Comparison of ENCODE assay signal across 10 mouse cellular contexts in genomic region chr11:68956107-68956506, GRCm38 (mm10). TPM values are rescaled to one million over a fixed set of nuclear protein-coding genes. Genes with fewer than 3 reads are reported as not detected.
DNase-seq lines count a peak whose midpoint lies in the region; ATAC-seq and TF ChIP-seq lines count a peak whose summit lies in the region.
"Had no signal": no experiment of that assay in that cellular context is flagged by ENCODE, and none has a peak within 500 bp of the region (broad histone marks: within the 10 kb centered on the region; RNA-seq: fewer than 3 reads in every experiment).

No protein-coding gene starts in this region.

- peaks cover 67% of the 10 kb centered on the region for H3K27me3 ChIP-seq in forebrain, embryonic 10.5 days (ENCODE audit: poor library complexity, severe bottlenecking)
- peaks cover 23% of the 10 kb centered on the region for H3K27me3 ChIP-seq in forebrain, embryonic 11.5 days (ENCODE audit: control insufficient read depth, insufficient read depth, low read length)
- H3K27me3 ChIP-seq in heart, embryonic 13.5 days (replicated peaks), result peaks cover 56% of the 10 kb centered on the region
- no peaks in the 10 kb centered on the region for H3K27me3 ChIP-seq in kidney, adult 2 months (replicated peaks; ENCODE audit: control insufficient read depth, insufficient read depth, low read length)

- no peak for TF ChIP-seq CTCF in kidney, adult 2 months (conservative IDR thresholded peaks at IDR 0.05; ENCODE audit: insufficient read depth, insufficient read length, low read depth, low read length)

- no peak for DNase-seq in forebrain, embryonic 10.5 days (ENCODE audit: extremely low spot score, low spot score)
- no peak for DNase-seq in forebrain, embryonic 11.5 days (ENCODE audit: low spot score)
- DNase-seq in kidney, adult 2 months, result peak; percentile 79
- DNase-seq in lung, postnatal 10 days, result peak; percentile 65
- no peak for DNase-seq in embryo, embryonic 9.5 days (ENCODE audit: extremely low spot score)
- no peak for DNase-seq in left cerebral cortex, postnatal 36 days (ENCODE audit: low spot score in 2 of 2)
- DNase-seq in ovary, adult 18-20 months (ENCODE audit: low spot score), result no peak
- DNase-seq: adrenal gland, postnatal 10 days had no signal

- H3K9me3 ChIP-seq in forebrain, embryonic 10.5 days, result no peaks in the 10 kb centered on the region
- no peaks in the 10 kb centered on the region for H3K9me3 ChIP-seq in forebrain, embryonic 11.5 days (ENCODE audit: control insufficient read depth, low read length)
- H3K9me3 ChIP-seq in heart, embryonic 13.5 days, result no peaks in the 10 kb centered on the region

- intact Hi-C loops in left cerebral cortex, postnatal 36 days (cut with DNase I), result no loop called here

- TF ChIP-seq POLR2A in kidney, adult 2 months (IDR thresholded peaks at IDR 0.05; ENCODE audit: low read depth, low read length), result no peak

- H3K4me3 ChIP-seq in forebrain, embryonic 10.5 days, result peak overlapping the region; percentile 57
- H3K4me3 ChIP-seq in forebrain, embryonic 11.5 days (ENCODE audit: low read depth, low read length), result no peak overlapping the region
- peak overlapping the region; percentile 45 for H3K4me3 ChIP-seq in heart, embryonic 13.5 days
- peak overlapping the region; percentile 76 for H3K4me3 ChIP-seq in kidney, adult 2 months (ENCODE audit: insufficient read depth, low read depth, low read length)

- peaks cover 39% of the 10 kb centered on the region for H3K4me1 ChIP-seq in forebrain, embryonic 10.5 days
- peaks cover 5% of the 10 kb centered on the region; the same call in 1 of the 2 replicates for H3K4me1 ChIP-seq in forebrain, embryonic 11.5 days (replicated peaks; ENCODE audit: control insufficient read depth, insufficient read depth, low read length)
- H3K4me1 ChIP-seq in heart, embryonic 13.5 days, result peaks cover 27% of the 10 kb centered on the region
- no peaks in the 10 kb centered on the region for H3K4me1 ChIP-seq in kidney, adult 2 months (ENCODE audit: control insufficient read depth, insufficient read depth, low read length)

- WGBS in forebrain, embryonic 10.5 days, result 43% methylated on average over 3 of the region's 3 CpGs
- WGBS in forebrain, embryonic 11.5 days, result 51% methylated on average over 3 of the region's 3 CpGs
- WGBS in heart, embryonic 13.5 days, result 5% methylated on average over 3 of the region's 3 CpGs
- WGBS in kidney, adult 2 months, result 35% methylated on average over 3 of the region's 3 CpGs

- 0 out of 2 replicates have a peak overlapping the region, but pooled peaks have one; percentile 40 for H3K27ac ChIP-seq in forebrain, embryonic 10.5 days
- no peak overlapping the region for H3K27ac ChIP-seq in forebrain, embryonic 11.5 days (ENCODE audit: low read depth, low read length)
- H3K27ac ChIP-seq in heart, embryonic 13.5 days (replicated peaks), result peak overlapping the region; percentile 77
- peak overlapping the region; percentile 71 for H3K27ac ChIP-seq in kidney, adult 2 months (ENCODE audit: insufficient read depth, low read depth, low read length)

- H3K9ac ChIP-seq in forebrain, embryonic 11.5 days (ENCODE audit: low read length), result no peak overlapping the region
- H3K9ac ChIP-seq in heart, embryonic 13.5 days, result peak overlapping the region; percentile 71

- H3K4me2 ChIP-seq in forebrain, embryonic 11.5 days (ENCODE audit: low read depth, low read length, severe bottlenecking), result no peak overlapping the region
- H3K4me2 ChIP-seq in heart, embryonic 13.5 days, result peak overlapping the region; percentile 76

- ATAC-seq in forebrain, embryonic 11.5 days (replicated peaks; ENCODE audit: low FRiP score), result no peak
- no peak for ATAC-seq in heart, embryonic 13.5 days (ENCODE audit: extremely low read depth, insufficient number of reproducible peaks, low FRiP score, low TSS enrichment)

- no peaks in the 10 kb centered on the region for H3K36me3 ChIP-seq in forebrain, embryonic 10.5 days (replicated peaks)
- H3K36me3 ChIP-seq in forebrain, embryonic 11.5 days (ENCODE audit: control insufficient read depth, insufficient read depth, low read length), result no peaks in the 10 kb centered on the region
- no peaks in the 10 kb centered on the region for H3K36me3 ChIP-seq in heart, embryonic 13.5 days
- no peaks in the 10 kb centered on the region for H3K36me3 ChIP-seq in kidney, adult 2 months (ENCODE audit: control insufficient read depth, insufficient read depth, low read length)

RNA-seq across cellular contexts. Expression of gene Arhgef15, which starts 1.2 kb away (rescaled TPM):
- 6.7 and 6.8 TPM in 2 replicates for polyA plus RNA-seq in forebrain, embryonic 10.5 days (2016; fragmentation: Nextera tagmentation; extraction: Ambion mirVana)
- 5.2 and 6.1 TPM in 2 replicates for polyA plus RNA-seq in forebrain, embryonic 11.5 days (2014; fragmentation: Nextera tagmentation; extraction: Ambion mirVana)
- 11.2 and 11.5 TPM in 2 replicates for polyA plus RNA-seq in heart, embryonic 13.5 days (2015; fragmentation: Nextera tagmentation; extraction: Ambion mirVana)
- 38.2 and 44.7 TPM in 2 replicates for polyA plus RNA-seq in kidney, adult 2 months (2012; rRNA removed)
- 10 to 100 TPM; 16.5 to 26.9 TPM for total RNA-seq in left cerebral cortex, postnatal 36 days (2021)

RNA-seq across cellular contexts. Expression of gene Slc25a35, which starts 11.8 kb away (rescaled TPM):
- 1.9 and 2.1 TPM in 2 replicates for polyA plus RNA-seq in forebrain, embryonic 10.5 days (2016; fragmentation: Nextera tagmentation; extraction: Ambion mirVana)
- polyA plus RNA-seq in forebrain, embryonic 11.5 days (2014; fragmentation: Nextera tagmentation; extraction: Ambion mirVana), result 1.6 and 2.4 TPM in 2 replicates
- polyA plus RNA-seq in heart, embryonic 13.5 days (2015; fragmentation: Nextera tagmentation; extraction: Ambion mirVana), result 1.4 and 2.1 TPM in 2 replicates
- polyA plus RNA-seq in kidney, adult 2 months (2012; rRNA removed), result 38.9 and 46.2 TPM in 2 replicates
- total RNA-seq in left cerebral cortex, postnatal 36 days (2021), result 1 to 10 TPM; 5.7 to 6.1 TPM

RNA-seq across cellular contexts. Expression of gene Rangrf, which starts 18.9 kb away (rescaled TPM):
- polyA plus RNA-seq in forebrain, embryonic 10.5 days (2016; fragmentation: Nextera tagmentation; extraction: Ambion mirVana), result 90.7 and 97.5 TPM in 2 replicates
- 64.8 and 67.8 TPM in 2 replicates for polyA plus RNA-seq in forebrain, embryonic 11.5 days (2014; fragmentation: Nextera tagmentation; extraction: Ambion mirVana)
- polyA plus RNA-seq in heart, embryonic 13.5 days (2015; fragmentation: Nextera tagmentation; extraction: Ambion mirVana), result 67.9 and 75.5 TPM in 2 replicates
- polyA plus RNA-seq in kidney, adult 2 months (2012; rRNA removed), result 43.0 and 43.9 TPM in 2 replicates
- 10 to 100 TPM; 13.7 to 18.6 TPM for total RNA-seq in left cerebral cortex, postnatal 36 days (2021)

RNA-seq across cellular contexts. Expression of gene Odf4, which starts 29.2 kb away (rescaled TPM):
- not detected in 2 replicates for polyA plus RNA-seq in forebrain, embryonic 10.5 days (2016; fragmentation: Nextera tagmentation; extraction: Ambion mirVana)
- not detected in 2 replicates for polyA plus RNA-seq in forebrain, embryonic 11.5 days (2014; fragmentation: Nextera tagmentation; extraction: Ambion mirVana)
- not detected in 2 replicates for polyA plus RNA-seq in heart, embryonic 13.5 days (2015; fragmentation: Nextera tagmentation; extraction: Ambion mirVana)
- polyA plus RNA-seq in kidney, adult 2 months (2012; rRNA removed), result 0.33 and 0.46 TPM in 2 replicates
- total RNA-seq in left cerebral cortex, postnatal 36 days (2021), result under 1 TPM; 0.47 to 0.70 TPM
- polyA plus RNA-seq: neural tube, embryonic 11.5 days had no signal

RNA-seq across cellular contexts. Expression of gene Pfas, which starts 52.2 kb away (rescaled TPM):
- 70.5 and 72.8 TPM in 2 replicates for polyA plus RNA-seq in forebrain, embryonic 10.5 days (2016; fragmentation: Nextera tagmentation; extraction: Ambion mirVana)
- 48.2 and 55.8 TPM in 2 replicates for polyA plus RNA-seq in forebrain, embryonic 11.5 days (2014; fragmentation: Nextera tagmentation; extraction: Ambion mirVana)
- 19.9 and 20.3 TPM in 2 replicates for polyA plus RNA-seq in heart, embryonic 13.5 days (2015; fragmentation: Nextera tagmentation; extraction: Ambion mirVana)
- 17.2 and 18.4 TPM in 2 replicates for polyA plus RNA-seq in kidney, adult 2 months (2012; rRNA removed)
- total RNA-seq in left cerebral cortex, postnatal 36 days (2021), result 10 to 100 TPM; 16.1 to 24.2 TPM

Comparison
In these comparisons a context has a peak if more than half of its experiments do, and no peak if none do; other contexts are left out.
1. DNase-seq: peak in kidney, adult 2 months (single experiment) and lung, postnatal 10 days (single experiment); none in forebrain, embryonic 10.5 days (single experiment), forebrain, embryonic 11.5 days (single experiment), embryo, embryonic 9.5 days (single experiment), left cerebral cortex, postnatal 36 days (0 of 2) and ovary, adult 18-20 months (single experiment).
2. RNA of gene Slc25a35, which starts 11.8 kb away (polyA plus RNA-seq): 38.9 to 46.2 TPM in kidney, adult 2 months; 1.6 to 2.4 TPM in forebrain, embryonic 11.5 days, 1.4 to 2.1 TPM in heart, embryonic 13.5 days and 1.9 to 2.1 TPM in forebrain, embryonic 10.5 days; every median in the first group is over 10 times any median in the second.